Mouse (Mus musculus) forebrain, embryonic 10.5 days (tissue): ENCODE measurements around the gene Olfr652. TPM values are rescaled to one million over a fixed set of nuclear protein-coding genes. Genes with fewer than 3 reads are reported as not detected.

Experiments
- DNase-seq: peaks from one replicate; pipeline ENCODE4 v3.0.0-alpha.2; 2017; ENCODE audit warnings: low spot score; ENCODE audit errors: extremely low spot score
- H3K27ac ChIP-seq: fragments of 300-500 bp; sonication (generic); 2 replicates; pipeline ENCODE4 v1.5.1; 2016; ENCODE audit warnings: mild to moderate bottlenecking
- H3K27me3 ChIP-seq: fragments of 300-500 bp; sonication (generic); 2 replicates; pipeline ENCODE4 v1.6.1; 2016; ENCODE audit warnings: mild to moderate bottlenecking; ENCODE audit not compliant: poor library complexity, severe bottlenecking
- H3K36me3 ChIP-seq: fragments of 300-500 bp; sonication (generic); replicated peaks from 2 replicates; pipeline ENCODE4 v1.6.1; 2016; ENCODE audit warnings: mild to moderate bottlenecking, moderate library complexity
- H3K4me1 ChIP-seq: fragments of 300-500 bp; sonication (generic); 2 replicates; pipeline ENCODE4 v1.6.1; 2016
- H3K4me3 ChIP-seq: fragments of 300-500 bp; sonication (generic); 2 replicates; pipeline ENCODE4 v1.5.1; 2016; ENCODE audit warnings: mild to moderate bottlenecking, moderate library complexity
- H3K9me3 ChIP-seq: fragments of 300-500 bp; sonication (generic); 2 replicates; pipeline ENCODE4 v1.6.1; 2016; ENCODE audit warnings: mild to moderate bottlenecking, moderate library complexity
- WGBS: fragments of 180-500 bp; shearing (Covaris S2); methylation state at CpG from one replicate; pipeline ENCODE4 v1.1.7; 2016; 5-methylcytosine and 5-hydroxymethylcytosine counted together
- polyA plus RNA-seq: library from polyadenylated mRNA; unstranded; fragments of >200 nt; fragmentation: Nextera tagmentation; extraction: Ambion mirVana; gene quantifications from 2 replicates; pipeline ENCODE4 v1.2.1, GENCODE M21; 2016

The Olfr652 gene
- not detected in 2 replicates for polyA plus RNA-seq

DNA sequence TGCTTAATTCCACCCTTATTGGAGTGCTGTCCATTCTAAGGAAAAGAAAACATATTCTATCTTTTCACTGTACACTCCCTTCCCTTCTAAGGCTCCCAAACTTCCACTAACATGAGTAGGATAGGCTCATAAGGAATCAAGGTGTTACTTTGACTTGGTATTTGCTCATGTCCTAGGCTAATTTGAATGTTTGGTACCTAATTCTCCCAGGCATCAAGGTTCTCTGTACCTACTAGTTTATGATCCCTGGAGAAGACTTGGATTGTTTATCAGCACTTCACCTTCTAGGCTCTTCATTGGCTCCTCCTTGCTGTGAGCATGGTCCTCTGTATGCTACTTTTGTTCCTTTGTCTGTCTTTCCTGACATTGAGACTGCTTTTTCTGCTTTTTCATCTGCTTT lies at the start of gene Olfr652:
Gene Olfr652 (plus strand): TSS at position 301 of the 400 bp plus-strand sequence.
- H3K27me3 ChIP-seq, result no peaks in the 10 kb centered on the region
- H3K27ac ChIP-seq, result no peak within 1 kb of the TSS
- H3K36me3 ChIP-seq, result no peaks in the 10 kb centered on the region
- no peak within 1 kb of the TSS for H3K4me3 ChIP-seq
- H3K4me1 ChIP-seq, result no peaks in the 10 kb centered on the region
- DNase-seq, result no peak
- no peaks in the 10 kb centered on the region for H3K9me3 ChIP-seq

DNA sequence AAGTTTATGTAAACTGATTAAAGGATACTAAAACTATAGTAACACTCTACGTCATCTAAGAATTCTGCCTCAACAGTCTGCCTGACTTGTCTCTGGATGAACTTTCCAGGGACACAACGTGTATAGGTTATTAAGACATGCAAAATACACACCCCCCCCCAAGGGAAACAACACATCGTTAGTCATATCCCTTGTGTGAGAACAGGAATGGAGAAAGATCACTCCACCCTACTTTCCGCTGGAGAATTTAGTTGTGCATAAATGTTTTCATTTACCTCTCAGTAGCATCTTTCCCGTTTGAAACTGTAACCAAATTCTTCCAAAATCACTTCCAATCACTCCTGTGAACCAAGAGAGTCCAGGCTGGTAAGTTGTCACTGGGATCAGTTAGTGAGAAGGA lies 10.9 kb upstream of the Olfr652 start, which contains the start of gene Olfr651:
Gene Olfr651 (plus strand): TSS at position 301 of the 400 bp plus-strand sequence.
- no peak within 1 kb of the TSS for H3K4me3 ChIP-seq
- DNase-seq, result no peak
- no peaks in the 10 kb centered on the region for H3K4me1 ChIP-seq
- no peak within 1 kb of the TSS for H3K27ac ChIP-seq
- no peaks in the 10 kb centered on the region for H3K27me3 ChIP-seq
- 87% methylated on average over 5 of the region's 5 CpGs for WGBS
- H3K9me3 ChIP-seq, result no peaks in the 10 kb centered on the region; the same call in 1 of the 2 replicates
- H3K36me3 ChIP-seq, result no peaks in the 10 kb centered on the region

DNA sequence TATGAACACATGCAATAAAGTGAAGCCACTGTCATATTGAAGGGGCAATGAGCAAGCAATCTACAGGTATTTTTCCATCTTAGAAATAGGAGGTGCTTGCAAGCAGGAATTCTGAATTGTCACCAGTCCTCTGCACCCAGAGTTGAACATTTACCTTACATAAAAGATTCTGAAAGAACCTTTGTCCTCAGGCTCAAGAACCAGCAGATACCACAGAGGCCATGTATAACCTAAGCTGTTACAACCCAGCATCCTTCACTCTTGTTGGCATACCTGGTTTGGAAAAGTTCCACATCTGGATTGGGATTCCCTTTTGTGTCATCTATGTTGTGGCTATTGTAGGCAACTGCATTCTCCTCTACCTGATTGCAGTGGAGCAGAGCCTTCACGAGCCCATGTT lies 8.0 kb upstream of the Olfr652 start:
- WGBS, result 77% methylated on average over 1 of the region's 1 CpGs
- Histone ChIP-seq H3K4me1 (no peaks in the 10 kb centered on the region), H3K27me3 (no peaks in the 10 kb centered on the region), H3K27ac (no peak overlapping the region), H3K9me3 (no peaks in the 10 kb centered on the region), H3K36me3 (no peaks in the 10 kb centered on the region), H3K4me3 (no peak overlapping the region)
- no peak for DNase-seq

DNA sequence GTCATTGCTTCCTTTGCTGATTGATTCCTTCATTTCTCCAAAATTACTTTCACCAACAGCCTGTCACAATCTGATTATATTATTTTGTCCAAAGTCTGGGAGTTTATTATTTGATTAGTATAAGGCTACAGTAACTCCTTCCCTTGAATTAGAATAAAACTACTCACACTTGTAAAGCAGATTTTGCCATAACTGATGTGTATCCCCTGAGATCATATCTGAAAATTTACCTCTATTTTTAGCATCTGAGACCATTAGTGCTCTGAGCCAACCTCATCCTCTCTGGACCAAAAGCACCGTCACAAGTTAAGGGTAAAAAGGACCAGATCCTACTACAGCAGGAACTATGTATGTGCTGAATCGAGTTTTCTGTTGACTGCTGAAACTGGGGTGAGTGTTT lies 16.3 kb downstream of the Olfr652 start, which contains the start of gene Olfr653:
Gene Olfr653 (plus strand): TSS at position 301 of the 400 bp plus-strand sequence.
- no peak for DNase-seq
- H3K9me3 ChIP-seq, result no peaks in the 10 kb centered on the region
- H3K27ac ChIP-seq, result no peak within 1 kb of the TSS
- H3K4me1 ChIP-seq, result no peaks in the 10 kb centered on the region
- no peaks in the 10 kb centered on the region for H3K27me3 ChIP-seq
- no peaks in the 10 kb centered on the region for H3K36me3 ChIP-seq
- no peak within 1 kb of the TSS for H3K4me3 ChIP-seq
- WGBS, result 80% methylated on average over 2 of the region's 2 CpGs

DNA sequence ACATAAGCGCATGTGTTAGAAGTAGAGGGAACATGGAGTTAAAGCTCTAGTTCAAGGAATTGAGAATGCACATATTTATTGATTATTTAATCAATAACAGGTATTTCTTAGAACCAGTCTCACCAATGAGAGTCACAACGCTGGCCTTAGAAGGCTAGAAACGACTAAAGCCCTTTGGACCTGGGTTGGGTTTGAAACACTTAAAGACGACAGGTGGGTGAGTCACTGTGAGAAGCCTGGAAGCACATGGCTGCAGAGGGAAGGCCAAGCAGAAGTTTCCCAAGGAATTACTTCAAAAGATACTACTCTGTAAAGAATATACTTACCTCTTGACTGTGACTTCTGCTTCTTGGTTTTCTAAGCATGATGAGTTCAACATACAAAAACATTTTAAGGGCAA lies 20.1 kb downstream of the Olfr652 start:
- Histone ChIP-seq H3K36me3 (no peaks in the 10 kb centered on the region), H3K27ac (no peak overlapping the region), H3K27me3 (no peaks in the 10 kb centered on the region), H3K4me3 (no peak overlapping the region), H3K9me3 (no peaks in the 10 kb centered on the region), H3K4me1 (no peaks in the 10 kb centered on the region)
- DNase-seq, result no peak
- 91% methylated on average over 4 of the region's 4 CpGs for WGBS

DNA sequence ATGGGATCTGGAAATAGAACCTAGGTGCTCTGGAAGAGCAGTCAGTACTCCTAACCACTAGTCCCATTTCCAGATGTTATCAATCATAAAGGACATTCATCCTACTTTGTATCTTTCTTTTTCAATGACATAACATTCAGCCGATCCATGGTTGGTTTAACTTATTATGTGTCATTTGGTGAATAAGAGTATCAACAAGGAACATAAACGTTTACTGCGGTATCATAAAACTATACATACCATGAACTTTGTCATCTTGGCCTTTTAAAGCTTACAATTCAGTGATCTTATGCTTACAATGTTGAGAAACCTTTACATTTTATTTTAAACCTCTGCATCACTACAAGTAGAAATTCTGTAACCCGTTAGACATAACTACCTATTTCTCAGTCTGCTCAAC lies 20.7 kb downstream of the Olfr652 start:
- Histone ChIP-seq H3K9me3 (no peaks in the 10 kb centered on the region), H3K27me3 (no peaks in the 10 kb centered on the region), H3K4me3 (no peak overlapping the region), H3K27ac (no peak overlapping the region), H3K4me1 (no peaks in the 10 kb centered on the region), H3K36me3 (no peaks in the 10 kb centered on the region)
- no peak for DNase-seq
- 90% methylated on average over 4 of the region's 4 CpGs for WGBS

DNA sequence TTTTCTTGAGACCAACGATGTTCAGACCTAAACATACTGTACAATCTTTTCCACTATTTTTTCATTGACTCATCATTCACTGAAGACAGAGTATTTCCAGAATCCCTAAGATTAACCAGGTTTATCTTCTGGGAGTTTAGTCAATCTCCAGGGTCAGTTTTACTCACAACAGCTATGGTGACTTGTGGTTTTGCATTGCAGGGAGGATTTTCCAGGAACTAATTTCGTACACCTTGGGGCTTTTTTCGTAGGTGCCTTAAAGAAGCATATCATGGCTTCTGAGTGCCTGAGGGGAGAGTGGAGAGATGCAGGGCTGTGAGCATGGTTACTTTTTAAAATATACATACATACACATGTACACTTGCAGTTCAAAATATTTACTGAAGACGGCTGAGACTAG lies 26.0 kb downstream of the Olfr652 start, which contains the start of gene Olfr654:
Gene Olfr654 (plus strand): TSS at position 301 of the 400 bp plus-strand sequence.
- WGBS, result 93% methylated on average over 4 of the region's 4 CpGs
- no peaks in the 10 kb centered on the region for H3K36me3 ChIP-seq
- DNase-seq, result no peak
- H3K27me3 ChIP-seq, result no peaks in the 10 kb centered on the region
- H3K9me3 ChIP-seq, result no peaks in the 10 kb centered on the region
- no peak within 1 kb of the TSS for H3K4me3 ChIP-seq
- H3K4me1 ChIP-seq, result no peaks in the 10 kb centered on the region
- no peak within 1 kb of the TSS for H3K27ac ChIP-seq

DNA sequence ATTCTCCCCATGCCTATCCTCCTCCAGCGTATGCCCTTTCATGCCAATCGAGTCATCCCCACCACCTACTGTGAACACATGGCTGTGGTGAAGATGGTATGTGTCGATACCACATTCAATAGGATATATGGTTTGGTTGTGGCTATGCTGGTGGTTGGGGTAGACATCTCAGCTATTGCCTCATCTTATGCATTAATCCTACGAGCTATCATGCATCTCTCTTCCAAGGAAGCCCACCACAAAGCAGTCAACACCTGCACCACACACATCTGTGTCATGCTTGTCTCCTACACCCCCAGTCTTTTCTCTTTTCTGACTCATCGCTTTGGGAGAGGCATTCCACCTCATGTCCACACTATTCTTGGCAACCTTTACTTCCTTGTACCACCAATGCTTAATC lies 27.6 kb downstream of the Olfr652 start:
- no peak for DNase-seq
- Histone ChIP-seq H3K9me3 (no peaks in the 10 kb centered on the region), H3K27me3 (no peaks in the 10 kb centered on the region), H3K36me3 (no peaks in the 10 kb centered on the region), H3K27ac (no peak overlapping the region), H3K4me3 (no peak overlapping the region), H3K4me1 (no peaks in the 10 kb centered on the region)
- 86% methylated on average over 5 of the region's 5 CpGs for WGBS

DNA sequence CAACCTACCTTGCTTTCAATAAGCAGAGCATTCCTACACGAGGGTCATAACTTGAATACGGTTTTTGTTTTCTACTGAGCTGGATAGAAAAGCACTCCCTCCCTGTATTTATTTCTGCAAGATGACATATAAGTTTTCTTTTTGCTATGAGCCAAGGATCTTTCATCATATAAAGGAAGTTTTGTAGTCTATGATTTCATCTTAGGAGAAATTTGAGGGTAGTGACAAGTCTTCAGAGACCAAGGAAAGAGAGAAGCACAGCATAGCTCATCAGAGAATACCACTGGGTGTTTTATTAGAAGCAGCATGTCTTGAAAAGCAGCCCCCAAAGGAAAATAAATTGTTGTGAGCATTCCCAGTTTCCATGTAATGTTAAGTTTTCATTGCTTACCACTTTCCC lies 41.0 kb downstream of the Olfr652 start, which contains the start of gene Olfr655:
Gene Olfr655 (minus strand): TSS at position 101 of the 400 bp plus-strand sequence.
- Histone ChIP-seq H3K36me3 (no peaks in the 10 kb centered on the region), H3K27me3 (no peaks in the 10 kb centered on the region), H3K4me1 (no peaks in the 10 kb centered on the region), H3K4me3 (no peak within 1 kb of the TSS), H3K27ac (no peak within 1 kb of the TSS), H3K9me3 (no peaks in the 10 kb centered on the region)
- no peak for DNase-seq
- WGBS, result 92% methylated on average over 2 of the region's 2 CpGs

DNA sequence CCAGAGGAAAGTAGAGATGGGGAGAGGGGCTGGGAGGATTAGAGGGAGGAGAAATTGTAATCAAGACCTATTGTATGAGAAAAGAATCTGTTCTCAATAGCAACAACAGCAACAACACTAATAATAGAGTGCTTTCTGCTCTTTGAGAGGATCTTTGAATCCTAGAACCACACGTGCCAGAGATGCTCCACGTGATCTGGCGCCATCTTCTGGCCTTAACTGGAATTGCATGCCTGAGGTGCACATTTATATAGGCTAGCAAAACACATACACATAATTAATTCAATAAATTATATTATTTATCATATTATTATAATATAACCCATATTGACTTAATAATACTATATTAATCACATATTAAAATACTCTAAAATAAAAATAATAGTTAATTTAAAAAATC lies 42.5 kb downstream of the Olfr652 start:
- Histone ChIP-seq H3K4me3 (no peak overlapping the region), H3K9me3 (no peaks in the 10 kb centered on the region), H3K4me1 (no peaks in the 10 kb centered on the region), H3K36me3 (no peaks in the 10 kb centered on the region), H3K27ac (no peak overlapping the region), H3K27me3 (no peaks in the 10 kb centered on the region)
- WGBS, result 4% methylated on average over 3 of the region's 3 CpGs
- peak; percentile 24 for DNase-seq

DNA sequence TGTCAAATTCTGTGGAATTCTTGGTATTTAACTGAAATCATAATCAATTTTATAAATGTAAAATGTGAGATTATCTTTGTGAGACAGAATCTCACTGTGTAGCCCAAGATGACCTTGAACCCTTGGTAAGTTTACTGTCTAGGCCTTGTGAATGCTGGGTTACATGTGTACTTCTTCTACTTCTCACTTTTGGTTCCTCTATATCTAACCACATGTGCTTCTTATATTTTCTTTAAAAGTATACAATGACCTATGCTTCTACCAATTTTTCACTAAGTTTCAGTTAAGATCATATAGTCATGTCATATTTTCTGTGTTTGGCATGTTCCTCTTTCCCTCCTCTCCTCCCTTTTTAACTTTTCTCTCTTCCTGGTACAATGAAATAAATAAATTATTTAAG lies 44.0 kb downstream of the Olfr652 start:
- H3K4me1 ChIP-seq, result no peaks in the 10 kb centered on the region
- no peaks in the 10 kb centered on the region for H3K36me3 ChIP-seq
- H3K27ac ChIP-seq, result no peak overlapping the region
- H3K27me3 ChIP-seq, result no peaks in the 10 kb centered on the region
- no peak for DNase-seq
- no peaks in the 10 kb centered on the region for H3K9me3 ChIP-seq
- H3K4me3 ChIP-seq, result no peak overlapping the region

DNA sequence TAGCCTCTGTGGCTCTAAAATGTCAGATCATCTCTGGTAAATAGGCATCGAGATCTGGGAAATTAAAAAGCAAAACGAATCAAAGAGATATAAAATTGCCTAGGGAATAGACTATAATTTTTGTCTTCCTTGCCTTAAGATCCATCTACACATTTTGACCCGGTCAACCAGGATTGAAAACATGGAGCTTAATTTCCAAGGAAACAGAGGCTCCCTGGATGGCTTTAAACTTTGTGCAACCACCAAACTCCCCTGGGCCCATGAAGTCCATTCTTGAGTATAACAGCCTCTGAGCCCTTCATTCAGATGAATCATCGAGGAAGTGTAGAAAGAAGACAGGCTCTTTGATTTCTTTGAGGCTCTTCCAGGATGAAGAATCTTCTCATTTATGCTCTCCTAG lies 53.0 kb downstream of the Olfr652 start, which contains the start of gene Olfr656:
Gene Olfr656 (plus strand): TSS at position 301 of the 400 bp plus-strand sequence.
- no peak for DNase-seq
- H3K4me1 ChIP-seq, result no peaks in the 10 kb centered on the region
- H3K27me3 ChIP-seq, result no peaks in the 10 kb centered on the region
- no peak within 1 kb of the TSS for H3K27ac ChIP-seq
- no peaks in the 10 kb centered on the region for H3K9me3 ChIP-seq
- H3K36me3 ChIP-seq, result no peaks in the 10 kb centered on the region
- no peak within 1 kb of the TSS for H3K4me3 ChIP-seq
- 83% methylated on average over 4 of the region's 4 CpGs for WGBS
